Mouse (Mus musculus) testis, postnatal 14 days (tissue): Measurements from ENCODE around the gene Banp.

Experiments used
- DNase-seq: peaks from one replicate; pipeline ENCODE4 v3.0.0; 2021; ENCODE audit warnings: low spot score

Banp gene

DNA sequence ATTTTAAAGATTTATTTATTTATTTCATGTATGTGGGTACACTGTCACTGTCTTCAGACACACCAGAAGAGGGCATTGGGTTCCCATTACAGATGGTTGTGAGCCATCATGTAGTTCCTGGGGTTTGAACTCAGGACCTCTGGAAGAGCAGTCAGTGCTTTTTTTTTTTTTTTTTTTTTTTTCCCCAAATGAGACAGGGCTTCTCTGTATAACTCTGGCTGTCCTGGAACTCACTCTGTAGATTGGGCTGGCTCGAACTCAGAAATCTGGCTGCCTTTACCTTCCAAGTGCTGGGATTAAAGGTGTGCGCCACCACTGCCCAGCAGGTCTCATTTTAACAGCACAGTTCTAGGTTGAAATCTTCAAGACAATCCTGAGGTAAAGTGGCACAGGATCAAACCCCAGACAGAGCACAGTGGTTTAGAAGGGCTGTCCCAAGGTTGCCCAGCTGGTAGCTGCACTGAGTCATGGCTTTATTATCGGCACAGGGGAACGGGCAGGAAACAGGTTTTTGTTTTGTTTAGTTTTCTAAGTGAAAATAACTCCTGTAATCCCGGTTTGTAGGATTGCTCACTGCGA is at the start of gene Banp:
TSS of gene Banp (plus strand) at position 529 of the 579 bp plus-strand sequence.
- DNase-seq, result no peak

GRCm38 (mm10) chr8:121901498-121902236 is 47.9 kb upstream of the Banp start:
- DNase-seq, result no peak

DNA sequence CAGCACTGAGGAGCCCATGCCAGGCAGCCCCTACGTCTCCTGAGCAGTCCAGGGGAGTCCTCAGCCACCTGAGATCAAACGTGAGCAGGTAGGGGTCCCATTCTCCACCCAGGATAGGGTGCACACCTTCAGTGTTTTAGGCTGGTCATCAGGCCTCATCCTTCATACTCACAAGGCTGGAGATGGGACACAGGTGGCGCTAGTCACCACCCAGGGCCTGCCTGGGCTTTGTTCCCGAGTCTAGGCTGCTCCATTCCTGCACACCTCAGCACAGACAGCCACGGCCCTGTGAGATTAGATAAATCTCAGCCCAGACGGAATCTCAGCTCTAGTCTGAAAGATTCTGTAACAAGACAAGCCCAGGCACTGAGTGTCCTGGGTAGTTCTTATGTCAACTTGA is 45.6 kb upstream of the Banp start:
- no peak for DNase-seq

GRCm38 (mm10) chr8:121904999-121905398 is 44.6 kb upstream of the Banp start:
- no peak for DNase-seq

- no peak for DNase-seq
These were observed 44.1 kb upstream of the Banp start for GRCm38 (mm10) chr8:121905420-121905819.

GRCm38 (mm10) chr8:121905864-121906263 is 43.7 kb upstream of the Banp start:
- DNase-seq, result no peak

DNA sequence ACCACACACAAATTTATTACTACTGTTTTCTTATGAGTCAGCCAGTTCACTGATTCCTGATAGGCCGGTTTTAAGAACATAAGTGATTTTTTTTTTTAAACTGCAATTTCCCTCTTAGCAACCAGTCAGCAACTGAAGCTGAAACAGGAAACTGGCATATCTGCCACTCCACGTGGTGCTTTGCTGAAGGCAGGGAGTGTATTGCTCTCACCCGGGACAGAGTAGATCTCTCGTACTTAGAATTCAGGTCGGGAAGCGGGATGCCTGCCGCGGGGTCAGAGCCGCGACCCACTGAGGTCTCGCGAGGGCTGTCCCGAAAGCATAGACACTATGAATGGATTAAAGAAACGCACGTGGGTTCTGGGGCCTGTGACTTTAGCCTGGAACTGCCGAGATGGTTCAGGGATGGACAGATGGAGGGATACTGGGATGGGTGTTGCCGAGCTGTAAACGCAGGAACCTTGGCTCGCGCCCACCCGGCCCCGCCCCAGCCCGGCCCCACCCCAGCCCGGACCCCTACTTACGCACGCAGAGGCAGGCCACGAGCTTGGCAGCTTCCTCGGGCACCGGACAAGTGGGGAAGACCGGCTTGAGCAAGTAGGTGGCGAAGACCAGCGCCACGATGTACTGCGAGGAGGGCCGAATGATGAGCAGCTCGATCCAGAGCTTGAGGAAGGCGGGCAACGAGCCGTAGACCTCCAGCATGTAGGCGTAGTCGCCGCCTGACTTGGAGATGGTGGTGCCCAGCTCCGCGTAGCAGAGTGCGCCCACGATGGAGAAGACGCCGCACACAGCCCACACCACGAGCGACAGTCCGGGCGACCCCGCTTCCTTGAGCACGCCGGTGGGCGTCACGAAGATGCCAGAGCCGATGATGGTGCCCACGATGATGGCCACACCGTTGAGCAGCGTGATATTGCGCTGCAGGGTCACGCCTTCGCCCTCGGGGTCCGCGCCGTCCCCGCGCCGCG is 42.7 kb upstream of the Banp start:
- DNase-seq, result no peak

- DNase-seq, result peak; percentile 95
These were observed 41.8 kb upstream of the Banp start, which contains the start of gene Slc7a5 for GRCm38 (mm10) chr8:121907587-121908248. TSS of gene Slc7a5 (minus strand) at chr8:121907694.

DNA sequence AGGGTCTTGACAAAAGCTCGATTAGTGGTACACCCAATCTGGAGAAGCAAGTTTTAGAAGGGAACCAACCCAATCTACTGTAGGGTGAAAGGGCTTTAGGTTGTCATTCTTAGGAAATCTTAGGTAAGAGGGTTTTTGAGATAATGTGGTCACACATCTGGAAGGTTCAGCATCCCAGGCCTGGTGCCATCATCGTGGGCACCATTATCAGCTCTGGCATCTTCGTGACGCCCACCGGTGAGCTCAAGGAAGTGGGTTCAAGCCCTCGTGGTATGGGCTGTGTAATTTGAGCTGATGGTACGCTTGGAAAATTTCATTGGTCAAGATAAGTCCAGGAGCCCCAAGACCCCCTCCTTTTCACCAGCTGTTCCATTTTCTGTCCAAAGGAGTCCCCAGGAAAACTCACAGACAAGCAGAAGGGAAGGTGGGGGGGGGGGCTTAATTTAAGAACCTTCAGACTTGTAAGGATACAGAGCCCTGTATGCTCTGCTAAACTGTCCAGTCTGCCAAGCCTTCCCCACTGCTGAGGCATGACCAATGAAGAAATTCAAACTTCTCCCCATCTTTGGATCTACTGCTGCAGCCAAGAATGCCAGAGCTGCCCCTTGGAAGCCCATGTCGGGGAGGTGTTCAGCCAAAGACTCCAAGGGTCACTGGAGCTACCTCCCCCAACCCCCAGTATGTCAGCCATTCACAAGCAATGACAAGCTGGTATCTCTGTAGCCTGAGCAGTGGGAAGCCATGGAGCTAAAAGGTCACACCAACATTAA is 41.0 kb upstream of the Banp start:
- no peak for DNase-seq

DNA sequence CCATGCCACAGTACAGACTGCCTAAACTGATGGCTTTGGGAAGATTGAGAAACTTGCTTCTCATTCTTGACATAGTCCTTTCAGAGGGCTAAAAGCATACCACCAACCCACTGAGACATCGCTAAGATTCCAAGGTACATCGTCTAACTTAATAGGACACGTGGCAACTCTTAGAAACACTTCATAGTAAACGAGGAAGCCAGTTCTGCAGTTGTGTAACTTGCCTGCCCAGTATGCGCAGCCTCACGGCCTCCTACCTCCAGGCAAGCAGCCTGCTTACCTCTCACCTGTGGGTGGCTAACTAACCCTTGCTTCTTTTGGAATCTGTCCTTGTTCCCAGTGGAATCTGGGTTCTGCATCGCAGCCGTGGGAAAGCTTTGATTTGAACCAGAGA is 40.4 kb upstream of the Banp start:
- DNase-seq, result no peak

DNA sequence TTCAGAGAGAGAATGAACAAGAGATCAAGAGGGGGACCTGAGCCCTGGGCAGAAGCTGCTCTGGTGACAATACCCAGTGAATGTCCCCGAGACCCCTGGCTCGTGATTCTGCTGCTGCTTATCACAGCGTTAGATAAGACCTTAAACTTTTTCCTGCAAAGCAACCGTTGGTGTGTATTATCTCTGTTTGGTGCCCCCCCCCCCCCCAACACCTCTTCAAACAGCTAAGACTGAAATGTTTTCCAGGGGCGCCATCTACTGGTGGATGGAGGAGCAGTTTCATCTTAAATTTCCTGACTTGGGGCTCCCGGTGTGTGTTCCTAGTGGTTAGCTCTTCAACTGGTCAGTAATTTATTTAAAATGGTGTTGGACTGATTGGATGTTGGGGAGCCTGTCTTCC is 39.9 kb upstream of the Banp start:
- DNase-seq, result no peak

GRCm38 (mm10) chr8:121911400-121911799 is 38.1 kb upstream of the Banp start:
- no peak for DNase-seq

- peak; percentile 70 for DNase-seq
These were observed 37.6 kb upstream of the Banp start for GRCm38 (mm10) chr8:121911987-121912386.

DNA sequence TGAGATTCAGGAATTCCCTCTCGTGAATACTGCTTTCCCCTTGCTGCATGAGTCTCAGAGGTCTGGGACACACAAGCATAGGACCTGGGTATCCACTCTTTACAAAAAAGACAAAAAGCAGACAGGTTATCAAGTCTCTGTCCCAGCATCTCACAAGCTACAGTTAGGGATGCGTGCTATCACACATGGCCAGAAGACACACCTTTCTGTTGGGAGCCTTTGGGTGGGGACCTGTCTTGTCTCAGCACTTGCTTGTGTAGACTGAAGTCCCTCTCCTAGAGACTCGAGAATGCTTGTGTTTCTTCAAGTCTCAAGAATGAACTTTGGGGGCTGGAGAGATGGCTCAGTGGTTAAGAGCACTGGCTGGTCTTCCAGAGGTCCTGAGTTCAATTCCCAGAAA is 36.7 kb upstream of the Banp start:
- no peak for DNase-seq

DNA sequence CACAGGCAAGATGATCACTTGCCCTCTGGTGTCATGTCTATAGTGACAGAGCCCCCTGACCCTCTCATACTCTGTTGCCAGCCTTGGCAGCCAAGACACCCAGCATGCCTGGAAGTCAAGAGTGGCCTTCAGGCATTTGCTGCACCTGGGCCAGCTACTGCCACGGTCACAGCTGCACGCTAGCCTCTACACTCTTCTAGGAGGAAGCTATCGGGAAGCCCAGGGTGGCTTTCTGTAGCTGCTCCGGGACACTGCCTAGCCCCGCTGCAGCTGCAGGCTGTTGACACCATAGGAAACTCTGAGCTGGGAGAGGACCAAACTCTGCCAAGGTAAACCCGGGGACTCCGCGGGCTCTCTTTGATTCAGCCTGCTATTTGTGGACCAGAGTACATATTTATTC is 36.2 kb upstream of the Banp start:
- no peak for DNase-seq

GRCm38 (mm10) chr8:121919158-121919557 is 30.4 kb upstream of the Banp start:
- no peak for DNase-seq

DNA sequence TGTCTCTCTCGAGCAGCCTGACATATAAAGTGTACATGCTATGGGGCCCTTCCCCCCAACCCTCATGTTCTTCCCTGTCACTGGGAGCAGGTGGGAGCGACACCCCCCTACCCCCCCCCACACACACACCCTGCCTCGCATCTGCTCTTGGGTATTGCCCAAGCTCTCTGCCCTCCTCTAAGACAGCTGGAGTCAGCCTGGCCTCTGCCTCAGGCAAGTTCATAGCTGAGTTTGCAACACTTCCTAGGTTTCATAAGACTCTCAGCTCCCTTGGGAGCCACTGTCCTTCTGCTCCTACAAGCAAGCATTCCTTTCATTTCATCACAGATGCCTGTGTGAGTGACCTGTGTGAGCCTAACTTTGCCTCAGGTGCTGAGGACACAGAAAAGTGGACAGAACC is 29.8 kb upstream of the Banp start:
- DNase-seq, result no peak

DNA sequence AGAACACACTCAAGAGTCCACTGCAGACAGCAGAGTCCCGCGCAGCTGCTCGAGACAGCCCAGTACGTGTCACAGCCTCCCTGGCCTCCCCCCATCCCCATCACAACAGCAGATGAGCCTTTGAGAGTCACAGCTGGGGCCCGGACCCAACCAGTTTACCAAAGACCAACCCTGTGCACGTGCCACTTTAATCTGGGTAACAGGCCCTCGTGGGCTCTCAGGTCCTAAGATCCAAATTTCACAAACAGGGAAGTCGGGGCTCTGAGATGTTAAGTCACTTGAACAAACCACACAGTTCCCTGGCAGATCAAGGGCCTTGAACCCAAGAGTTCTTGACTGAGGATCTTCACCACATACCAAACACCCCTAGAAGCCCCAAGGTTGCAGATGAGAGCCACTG is 28.0 kb upstream of the Banp start:
- no peak for DNase-seq

GRCm38 (mm10) chr8:121922101-121922500 is 27.4 kb upstream of the Banp start:
- DNase-seq, result peak; percentile 84

DNA sequence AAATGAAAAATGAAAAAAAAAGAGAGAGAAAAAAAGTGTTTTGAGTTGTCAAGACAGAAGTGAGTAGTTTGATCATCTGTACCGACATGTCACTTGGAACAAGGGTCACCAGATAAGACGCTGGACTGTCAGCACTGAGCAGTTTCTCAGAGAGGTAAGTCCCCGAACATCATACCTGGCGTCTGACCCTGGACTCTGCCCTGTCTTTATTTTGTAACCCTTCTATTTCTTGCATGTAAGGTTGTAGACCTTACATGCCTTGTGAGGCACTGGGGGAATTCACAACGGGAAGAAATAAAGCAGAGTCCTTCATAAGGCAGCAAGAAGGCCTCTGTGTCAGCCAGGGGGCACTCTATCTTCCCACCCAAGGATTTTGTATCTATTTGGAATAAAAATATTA is 24.9 kb upstream of the Banp start:
- no peak for DNase-seq

DNA sequence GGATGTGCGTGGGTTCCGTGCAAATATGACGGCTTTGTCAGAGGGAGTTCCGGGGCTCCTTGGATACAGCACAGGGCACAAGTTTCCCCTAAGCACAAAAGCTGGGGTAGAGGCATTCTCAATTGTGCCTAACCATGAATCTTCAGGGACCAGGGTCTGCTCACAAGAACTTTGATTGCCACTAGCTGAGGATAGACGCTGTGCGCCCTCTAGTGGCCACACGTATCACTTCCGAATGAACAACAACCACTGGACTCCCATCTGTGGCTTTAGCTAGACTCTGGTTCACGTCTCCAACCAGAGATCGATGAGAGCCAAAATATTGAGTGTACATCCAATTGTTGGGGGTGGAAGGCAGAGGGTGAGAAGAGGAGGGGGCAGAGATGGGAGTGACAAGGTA is 23.9 kb upstream of the Banp start:
- DNase-seq, result peak; percentile 75
